Mouse (Mus musculus) myocyte (in vitro differentiated cells): Measurements from ENCODE around the gene Snap47.

Source experiments
- E2F4 ChIP-seq: IDR thresholded peaks from one replicate; pipeline ENCODE4 v1.6.1; 2011; ENCODE audit warnings: mild to moderate bottlenecking, control low read depth, moderate library complexity; ENCODE audit not compliant: insufficient read depth
- TCF12 ChIP-seq: IDR thresholded peaks from one replicate; pipeline ENCODE4 v1.6.1; 2011; ENCODE audit warnings: mild to moderate bottlenecking, control low read depth; ENCODE audit not compliant: poor library complexity, insufficient read depth, severe bottlenecking
- TCF3 ChIP-seq: IDR thresholded peaks from one replicate; pipeline ENCODE4 v1.6.1; 2011; ENCODE audit warnings: low read depth, control low read depth; ENCODE audit not compliant: insufficient read length

DNA sequence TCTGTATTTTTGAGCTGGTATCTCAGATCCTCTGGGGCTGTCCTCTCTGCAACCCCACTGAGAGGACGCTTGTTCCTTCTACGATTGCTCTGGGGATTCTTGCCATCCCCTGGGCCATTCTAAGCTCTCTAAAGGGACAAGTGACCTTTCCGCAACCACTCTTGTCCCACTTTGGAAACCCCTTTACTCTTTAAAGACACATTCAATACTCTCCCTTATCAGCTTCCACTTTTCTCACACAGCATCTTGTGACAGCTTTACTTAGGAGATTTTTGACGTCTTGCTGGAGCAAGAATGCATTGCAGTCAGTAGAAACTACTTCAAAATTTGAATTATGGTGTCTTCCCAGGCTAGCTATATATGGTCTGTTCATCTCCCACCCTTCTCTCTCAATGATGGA is at the start of gene Snap47:
- TF ChIP-seq TCF12 (no peak), TCF3 (no peak), E2F4 (no peak)
